Mouse (Mus musculus): ENCODE results near the gene Nck1. TPM values are rescaled to one million over a fixed set of nuclear protein-coding genes. Genes with fewer than 3 reads are reported as not detected.

Nck1 gene
- polyA plus RNA-seq, 1 experiment, result 21.5 TPM

DNA sequence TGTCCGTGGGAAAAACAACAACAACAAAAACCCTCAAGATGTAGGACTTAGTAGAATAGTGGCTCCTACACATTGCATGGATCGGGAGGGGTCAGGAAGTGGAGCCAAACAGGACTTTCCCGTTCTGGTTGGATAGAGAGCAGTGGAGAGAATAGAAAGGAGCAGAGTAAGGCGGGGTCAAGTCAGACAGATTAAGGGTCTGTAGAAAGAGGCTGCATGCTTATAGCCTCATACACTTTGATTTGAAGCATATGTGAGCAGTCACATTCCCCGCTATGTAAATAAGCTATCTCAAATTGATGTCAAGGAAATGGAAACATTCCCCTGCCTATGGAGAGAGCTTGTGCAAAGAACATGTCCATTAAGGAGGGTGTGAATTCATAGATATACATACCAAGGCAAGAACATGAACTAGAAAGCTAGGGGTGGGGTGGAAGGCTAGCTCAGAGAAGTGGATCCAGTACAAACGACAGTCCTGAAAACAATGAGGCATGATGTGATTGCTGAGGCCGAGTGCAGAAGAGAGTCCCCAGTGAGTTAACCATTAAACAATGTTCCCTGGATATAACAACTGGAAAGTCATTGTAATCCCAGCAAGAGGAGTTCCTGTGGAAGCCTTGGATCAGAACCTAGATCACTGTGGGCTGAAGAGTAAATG, 57.7 kb downstream of the Nck1 start:
- H3K4me3 ChIP-seq (replicated peaks; ENCODE audit: control insufficient read depth, low read depth, low read length), result no peak overlapping the region
- H3K27ac ChIP-seq (ENCODE audit: control insufficient read depth, insufficient read depth, low read depth, low read length, poor library complexity), result no peak overlapping the region
- no peaks in the 10 kb centered on the region for H3K4me1 ChIP-seq (ENCODE audit: control insufficient read depth, insufficient read depth, low read length)
- 83% methylated on average over 7 of the region's 7 CpGs for WGBS
- TF ChIP-seq POLR2A (IDR thresholded peaks at IDR 0.05; ENCODE audit: borderline replicate concordance, control insufficient read depth, low read depth, low read length) (no peak), CTCF (IDR thresholded peaks at IDR 0.05; ENCODE audit: control insufficient read depth, insufficient read depth, low read length) (no peak)

DNA sequence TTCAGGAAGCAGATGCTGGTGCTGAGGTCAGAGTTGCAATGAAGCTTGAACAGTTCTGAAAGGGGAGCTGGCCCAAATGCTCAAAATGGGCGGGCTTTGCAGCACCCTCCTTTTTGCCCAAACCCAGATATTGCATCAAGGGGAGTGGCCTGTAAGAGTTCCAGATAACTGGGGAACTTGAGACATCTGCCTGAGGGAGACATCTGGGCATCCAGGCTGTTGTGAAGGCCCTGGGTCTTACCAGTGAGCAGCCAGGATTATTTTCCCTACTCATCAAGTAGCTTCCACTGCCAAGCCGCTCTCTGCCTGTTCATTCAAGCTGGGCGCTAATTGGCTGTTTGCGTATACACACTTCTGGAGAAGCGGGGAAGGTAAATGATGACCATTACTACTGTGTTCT, 59.5 kb downstream of the Nck1 start, which contains the start of gene Il20rb:
Gene Il20rb, minus strand, starts transcription at position 358 of the 400 bp plus-strand sequence.
- Histone ChIP-seq H3K4me1 (ENCODE audit: control insufficient read depth, insufficient read depth, low read length) (no peaks in the 10 kb centered on the region), H3K4me3 (replicated peaks; ENCODE audit: control insufficient read depth, low read depth, low read length) (no peak within 1 kb of the TSS), H3K27ac (ENCODE audit: control insufficient read depth, insufficient read depth, low read depth, low read length, poor library complexity) (no peak within 1 kb of the TSS)
- 87% methylated on average over 5 of the region's 5 CpGs for WGBS
- no peak for TF ChIP-seq CTCF (IDR thresholded peaks at IDR 0.05; ENCODE audit: control insufficient read depth, insufficient read depth, low read length)
- TF ChIP-seq POLR2A (IDR thresholded peaks at IDR 0.05; ENCODE audit: borderline replicate concordance, control insufficient read depth, low read depth, low read length), result no peak

DNA sequence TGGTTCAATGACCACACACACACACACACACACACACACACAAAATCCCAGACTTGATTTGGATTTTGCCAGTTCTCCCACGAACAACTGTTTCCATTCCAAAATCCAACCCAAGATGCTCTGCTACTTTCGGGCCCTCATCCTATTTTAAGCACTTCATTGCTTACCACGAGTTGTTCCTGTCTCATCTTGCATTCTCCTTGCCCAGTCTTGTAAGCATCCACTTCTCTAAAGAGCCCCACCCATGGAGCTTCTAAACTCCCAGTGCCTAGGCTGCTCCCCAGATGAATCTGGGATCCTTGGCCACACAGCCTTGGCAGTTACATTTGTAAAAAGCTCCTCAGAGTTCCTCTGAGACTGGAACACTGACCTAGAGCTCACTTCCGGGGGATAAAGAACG, 62.6 kb downstream of the Nck1 start:
- no peak overlapping the region for H3K4me3 ChIP-seq (replicated peaks; ENCODE audit: control insufficient read depth, low read depth, low read length)
- no peak overlapping the region for H3K27ac ChIP-seq (ENCODE audit: control insufficient read depth, insufficient read depth, low read depth, low read length, poor library complexity)
- TF ChIP-seq CTCF (IDR thresholded peaks at IDR 0.05; ENCODE audit: control insufficient read depth, insufficient read depth, low read length) (no peak), POLR2A (IDR thresholded peaks at IDR 0.05; ENCODE audit: borderline replicate concordance, control insufficient read depth, low read depth, low read length) (no peak)
- WGBS, result 78% methylated on average over 5 of the region's 5 CpGs
- H3K4me1 ChIP-seq (ENCODE audit: control insufficient read depth, insufficient read depth, low read length), result no peaks in the 10 kb centered on the region

DNA sequence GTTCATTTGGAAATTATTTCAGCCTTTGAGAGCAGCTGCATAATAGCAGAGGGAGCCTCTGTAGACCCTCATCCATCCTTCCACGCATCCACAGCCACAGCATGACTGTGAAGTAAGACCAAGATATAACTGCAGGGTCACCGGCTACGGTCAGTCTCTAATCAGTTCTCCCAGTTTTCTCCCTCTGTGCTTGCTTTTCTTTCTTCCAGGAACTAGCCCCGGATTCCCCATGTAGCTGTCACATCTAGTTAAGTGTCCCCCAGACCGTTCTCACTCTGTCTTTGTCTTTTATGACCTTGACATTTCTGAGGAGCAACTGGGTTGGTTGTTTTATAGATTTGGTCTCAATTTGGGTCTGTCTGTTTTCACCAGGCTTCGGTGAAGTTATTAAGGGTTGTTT, 64.3 kb downstream of the Nck1 start:
- no peak overlapping the region for H3K4me3 ChIP-seq (replicated peaks; ENCODE audit: control insufficient read depth, low read depth, low read length)
- 84% methylated on average over 6 of the region's 6 CpGs for WGBS
- no peak overlapping the region for H3K27ac ChIP-seq (ENCODE audit: control insufficient read depth, insufficient read depth, low read depth, low read length, poor library complexity)

DNA sequence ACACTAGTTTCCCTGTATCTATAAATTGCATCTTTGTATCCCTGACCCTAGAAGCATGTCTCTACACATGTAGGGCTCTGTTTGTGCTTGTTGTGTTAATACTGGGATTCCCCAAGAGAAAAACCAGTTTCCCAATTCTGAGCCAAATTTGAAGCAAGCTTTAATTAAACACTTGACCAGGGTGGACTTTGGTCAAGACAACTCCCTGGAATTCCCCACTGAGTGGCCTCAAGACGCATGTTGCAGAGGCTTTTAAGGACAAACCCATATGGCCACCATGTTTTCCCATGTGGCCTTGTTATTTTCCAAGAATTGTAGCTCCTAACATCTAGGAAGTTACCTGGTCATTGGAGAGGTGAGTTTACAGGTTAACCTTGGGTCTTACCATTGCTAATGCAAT, 71.9 kb downstream of the Nck1 start:
- Histone ChIP-seq H3K4me1 (ENCODE audit: control insufficient read depth, insufficient read depth, low read length) (no peaks in the 10 kb centered on the region), H3K27ac (ENCODE audit: control insufficient read depth, insufficient read depth, low read depth, low read length, poor library complexity) (no peak overlapping the region), H3K4me3 (replicated peaks; ENCODE audit: control insufficient read depth, low read depth, low read length) (no peak overlapping the region)
- no peak for TF ChIP-seq POLR2A (IDR thresholded peaks at IDR 0.05; ENCODE audit: borderline replicate concordance, control insufficient read depth, low read depth, low read length)
- no peak for TF ChIP-seq CTCF (IDR thresholded peaks at IDR 0.05; ENCODE audit: control insufficient read depth, insufficient read depth, low read length)
- WGBS, result 78% methylated on average over 1 of the region's 1 CpGs

More for the DNA sequence above, 64.3 kb downstream of the Nck1 start:
- H3K4me1 ChIP-seq (ENCODE audit: control insufficient read depth, insufficient read depth, low read length), result no peaks in the 10 kb centered on the region
- no peak for TF ChIP-seq CTCF (IDR thresholded peaks at IDR 0.05; ENCODE audit: control insufficient read depth, insufficient read depth, low read length)
- TF ChIP-seq POLR2A (IDR thresholded peaks at IDR 0.05; ENCODE audit: borderline replicate concordance, control insufficient read depth, low read depth, low read length), result no peak

DNA sequence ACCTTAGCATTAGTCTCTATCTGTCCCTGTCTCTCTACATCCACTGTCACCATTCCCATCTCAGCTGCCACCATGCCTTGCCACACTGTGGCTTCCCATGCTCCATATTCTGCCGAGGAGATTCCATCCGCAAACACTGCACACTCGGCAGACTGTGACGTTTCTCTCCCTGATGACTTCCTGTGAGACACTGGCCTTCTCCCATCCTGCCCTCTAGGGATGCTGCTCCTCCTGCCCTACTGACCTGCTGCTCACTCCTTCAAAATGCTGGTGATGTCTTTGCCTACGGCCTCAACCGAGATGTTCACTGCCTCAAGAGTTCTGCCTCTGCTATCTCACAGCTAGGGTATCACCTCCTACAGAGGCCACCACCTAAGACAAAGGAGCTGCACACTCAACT, 72.6 kb downstream of the Nck1 start:
- Histone ChIP-seq H3K4me3 (replicated peaks; ENCODE audit: control insufficient read depth, low read depth, low read length) (no peak overlapping the region), H3K4me1 (ENCODE audit: control insufficient read depth, insufficient read depth, low read length) (no peaks in the 10 kb centered on the region), H3K27ac (ENCODE audit: control insufficient read depth, insufficient read depth, low read depth, low read length, poor library complexity) (no peak overlapping the region)
- TF ChIP-seq CTCF (IDR thresholded peaks at IDR 0.05; ENCODE audit: control insufficient read depth, insufficient read depth, low read length), result no peak
- no peak for TF ChIP-seq POLR2A (IDR thresholded peaks at IDR 0.05; ENCODE audit: borderline replicate concordance, control insufficient read depth, low read depth, low read length)
- WGBS, result 88% methylated on average over 6 of the region's 6 CpGs

DNA sequence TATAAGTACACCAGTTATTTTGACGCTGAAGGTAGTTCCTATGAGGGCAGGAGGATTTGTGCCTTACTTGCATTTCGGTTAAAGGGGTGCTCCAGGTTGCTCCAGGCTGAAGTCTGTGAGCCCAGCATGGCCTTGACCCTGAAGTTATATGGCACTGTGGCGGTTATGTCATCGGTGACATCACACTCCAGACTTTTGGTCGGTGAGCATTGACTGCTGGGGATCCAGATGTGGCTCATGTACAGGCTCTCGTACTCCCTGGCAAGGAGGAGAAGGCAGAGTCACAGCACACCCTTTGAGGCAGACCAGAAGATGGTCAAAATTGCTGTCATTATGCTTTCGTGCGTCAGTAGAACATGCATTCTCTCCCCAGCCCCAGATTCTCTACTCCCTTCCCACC, 73.0 kb downstream of the Nck1 start:
- no peaks in the 10 kb centered on the region for H3K4me1 ChIP-seq (ENCODE audit: control insufficient read depth, insufficient read depth, low read length)
- no peak for TF ChIP-seq POLR2A (IDR thresholded peaks at IDR 0.05; ENCODE audit: borderline replicate concordance, control insufficient read depth, low read depth, low read length)
- no peak for TF ChIP-seq CTCF (IDR thresholded peaks at IDR 0.05; ENCODE audit: control insufficient read depth, insufficient read depth, low read length)
- 90% methylated on average over 8 of the region's 8 CpGs for WGBS
- no peak overlapping the region for H3K4me3 ChIP-seq (replicated peaks; ENCODE audit: control insufficient read depth, low read depth, low read length)
- no peak overlapping the region for H3K27ac ChIP-seq (ENCODE audit: control insufficient read depth, insufficient read depth, low read depth, low read length, poor library complexity)

DNA sequence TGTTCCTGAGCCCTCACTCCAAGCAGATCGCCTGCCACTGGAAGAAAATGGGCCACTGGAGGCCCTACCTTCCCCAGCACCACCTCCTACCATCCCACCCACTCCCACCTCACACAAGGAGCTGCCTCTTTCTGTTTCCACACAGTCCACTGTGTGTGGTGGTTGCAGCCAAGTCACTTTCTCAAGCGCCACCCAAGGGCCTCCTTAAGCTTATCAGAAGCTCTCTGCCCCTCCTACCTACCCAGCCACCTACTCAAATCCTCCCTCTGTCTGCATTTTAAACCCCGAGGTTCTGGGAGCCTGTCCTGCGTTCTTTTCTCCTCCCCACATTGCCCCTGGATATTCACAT, 74.4 kb downstream of the Nck1 start:
- Histone ChIP-seq H3K4me1 (ENCODE audit: control insufficient read depth, insufficient read depth, low read length) (no peaks in the 10 kb centered on the region), H3K4me3 (replicated peaks; ENCODE audit: control insufficient read depth, low read depth, low read length) (no peak overlapping the region), H3K27ac (ENCODE audit: control insufficient read depth, insufficient read depth, low read depth, low read length, poor library complexity) (no peak overlapping the region)
- TF ChIP-seq POLR2A (IDR thresholded peaks at IDR 0.05; ENCODE audit: borderline replicate concordance, control insufficient read depth, low read depth, low read length) (no peak), CTCF (IDR thresholded peaks at IDR 0.05; ENCODE audit: control insufficient read depth, insufficient read depth, low read length) (no peak)
- 66% methylated on average over 4 of the region's 4 CpGs for WGBS

All from bone marrow, adult 2 months (tissue).